Mouse (Mus musculus) embryonic stem cell, embryonic (primary cell): Measurements from ENCODE around the gene Ap1g2.

Source experiments
- CTCF ChIA-PET, 4 experiments: fragments of 300-600 bp in 2 of 4; fragments of 350-600 bp in 2 of 4; sonication (Branson Sonifier 250); formaldehyde crosslinking; loops; one replicate each; lab custom pipeline; 2022; ENCODE audit warnings: inconsistent platforms in 2 of 4; lab: Charles Lee
- POLR2A ChIA-PET, 4 experiments: fragments of 300-600 bp in 2 of 4; fragments of 350-600 bp in 2 of 4; sonication (Branson Sonifier 250); formaldehyde crosslinking; loops; one replicate each; lab custom pipeline; 2022; ENCODE audit warnings: antibody characterized with exemption in 4 of 4, inconsistent platforms in 1 of 4; lab: Charles Lee

Ap1g2 gene

GRCm38 (mm10) chr14:55105836-55106809, at the start of gene Ap1g2:
Gene Ap1g2, minus strand, starts transcription at chr14:55106593.
- CTCF ChIA-PET = interaction anchor here (0.6 to 2.1 kb wide), 20 partner anchors 8 to 779 kb away, joined by 3 to 8 read pairs (median 4); partner anchors contain the start of genes Jph4 (in 2 of the 4), Ngdn (in 2 of the 4), Dhrs4 (in 1 of the 4) and Khnyn (in 1 of the 4)
- POLR2A ChIA-PET = interaction anchor here in 3 of 4 experiments (0.7 to 1.9 kb wide), 21 partner anchors 9 to 454 kb away, joined by 3 to 11 read pairs (median 4); partner anchors contain the start of genes Ngdn (in 3 of the 3), Thtpa (in 3 of the 3), A730061H03Rik (in 2 of the 3) and Zfhx2 (in 1 of the 3)

GRCm38 (mm10) chr14:55152951-55153481, 46.6 kb upstream of the Ap1g2 start:
- CTCF ChIA-PET = interaction anchor here in 1 of 4 experiments (1.1 to 1.2 kb wide), 2 partner anchors 24 to 61 kb away, joined by 3 to 4 read pairs; no protein-coding TSS in a partner anchor
- POLR2A ChIA-PET = interaction anchor here in 1 of 4 experiments (1.1 kb wide), 1 partner anchor 344 kb away, joined by 4 read pairs; no protein-coding TSS in a partner anchor

GRCm38 (mm10) chr14:55152174-55152573, 45.8 kb upstream of the Ap1g2 start:
- POLR2A ChIA-PET = no interaction called here
- CTCF ChIA-PET = no interaction called here

- ChIA-PET POLR2A (no interaction called here), CTCF (no interaction called here)
Observed at GRCm38 (mm10) chr14:55150985-55151384, 44.6 kb upstream of the Ap1g2 start.

GRCm38 (mm10) chr14:55149041-55149440, 42.6 kb upstream of the Ap1g2 start:
- ChIA-PET CTCF (interaction anchor here (0.6 to 4.8 kb wide), 25 partner anchors 12 to 947 kb away, joined by 3 to 33 read pairs (median 5); partner anchors contain the start of genes Dhrs4 (in 2 of the 4), Ap1g2 (in 1 of the 4), Carmil3 (in 1 of the 4) and Jph4 (in 1 of the 4)), POLR2A (interaction anchor here in 3 of 4 experiments (1.0 to 1.7 kb wide), 4 partner anchors 12 to 391 kb away, joined by 3 to 6 read pairs (median 4); partner anchors contain the start of gene Pck2 (in 1 of the 3))

GRCm38 (mm10) chr14:55148363-55148915, 42.0 kb upstream of the Ap1g2 start:
- POLR2A ChIA-PET = interaction anchor here in 3 of 4 experiments (0.8 to 1.7 kb wide), 9 partner anchors 11 to 392 kb away, joined by 3 to 6 read pairs (median 4); partner anchors contain the start of gene Pck2 (in 1 of the 3)
- CTCF ChIA-PET = interaction anchor here (0.5 to 4.8 kb wide), 60 partner anchors 8 to 1130 kb away, joined by 3 to 33 read pairs (median 4); partner anchors contain the start of genes Dhrs4 (in 2 of the 4), Ap1g2 (in 1 of the 4), Carmil3 (in 1 of the 4) and Jph4 (in 1 of the 4)

GRCm38 (mm10) chr14:55146829-55147401, 40.5 kb upstream of the Ap1g2 start:
- ChIA-PET POLR2A (interaction anchor here in 2 of 4 experiments (1.0 to 1.3 kb wide), 2 partner anchors 14 to 20 kb away, joined by 3 read pairs; no protein-coding TSS in a partner anchor), CTCF (interaction anchor here (0.7 to 4.8 kb wide), 11 partner anchors 14 to 494 kb away, joined by 3 to 33 read pairs (median 5); no protein-coding TSS in a partner anchor)

GRCm38 (mm10) chr14:55146324-55146723, 39.9 kb upstream of the Ap1g2 start:
- CTCF ChIA-PET = interaction anchor here (0.6 to 4.8 kb wide), 7 partner anchors 16 to 494 kb away, joined by 3 to 33 read pairs (median 5); no protein-coding TSS in a partner anchor

GRCm38 (mm10) chr14:55139313-55139712, 32.9 kb upstream of the Ap1g2 start:
- CTCF ChIA-PET = interaction anchor here in 2 of 4 experiments (1.0 to 1.6 kb wide), 2 partner anchors 9 to 18 kb away, joined by 3 read pairs; no protein-coding TSS in a partner anchor
- POLR2A ChIA-PET = no interaction called here

More at GRCm38 (mm10) chr14:55146324-55146723, 39.9 kb upstream of the Ap1g2 start:
- POLR2A ChIA-PET = interaction anchor here in 2 of 4 experiments (1.0 to 1.3 kb wide), 2 partner anchors 15 to 20 kb away, joined by 3 read pairs; no protein-coding TSS in a partner anchor

- POLR2A ChIA-PET = no interaction called here
- CTCF ChIA-PET = interaction anchor here in 3 of 4 experiments (0.9 to 1.4 kb wide), 3 partner anchors 13 kb away, joined by 3 read pairs; no protein-coding TSS in a partner anchor
Observed at GRCm38 (mm10) chr14:55135676-55136075, 29.3 kb upstream of the Ap1g2 start.

- ChIA-PET POLR2A (interaction anchor here in 3 of 4 experiments (0.5 to 1.2 kb wide), 3 partner anchors 10 to 321 kb away, joined by 3 to 5 read pairs (median 3); partner anchors contain the start of gene Jph4 (in 1 of the 3)), CTCF (interaction anchor here in 2 of 4 experiments (0.6 kb wide), 3 partner anchors 100 to 596 kb away, joined by 3 to 5 read pairs (median 4); no protein-coding TSS in a partner anchor)
Observed at GRCm38 (mm10) chr14:55126521-55126920, 20.1 kb upstream of the Ap1g2 start.

GRCm38 (mm10) chr14:55125711-55126110, 19.3 kb upstream of the Ap1g2 start:
- CTCF ChIA-PET = interaction anchor here in 1 of 4 experiments (1.8 kb wide), 1 partner anchor 353 kb away, joined by 5 read pairs; the partner anchor contains the start of gene Dhrs4
- POLR2A ChIA-PET = interaction anchor here in 2 of 4 experiments (1.1 to 1.2 kb wide), 2 partner anchors 9 to 21 kb away, joined by 3 to 5 read pairs; partner anchors contain the start of gene Jph4 (in 1 of the 2)

GRCm38 (mm10) chr14:55122359-55122758, 16.0 kb upstream of the Ap1g2 start:
- CTCF ChIA-PET = interaction anchor here (0.5 to 2.7 kb wide), 76 partner anchors 8 to 698 kb away, joined by 3 to 29 read pairs (median 5); partner anchors contain the start of genes Ap1g2 (in 1 of the 4), Carmil3 (in 1 of the 4), Dhrs4 (in 1 of the 4) and Ngdn (in 1 of the 4)
- POLR2A ChIA-PET = interaction anchor here in 3 of 4 experiments (0.6 to 1.7 kb wide), 8 partner anchors 38 to 448 kb away, joined by 3 to 4 read pairs (median 4); partner anchors contain the start of gene Pck2 (in 1 of the 3)

- ChIA-PET POLR2A (interaction anchor here in 3 of 4 experiments (0.6 to 1.7 kb wide), 7 partner anchors 42 to 448 kb away, joined by 3 to 4 read pairs (median 3); partner anchors contain the start of gene Pck2 (in 1 of the 3)), CTCF (interaction anchor here (0.5 to 2.7 kb wide), 102 partner anchors 9 to 698 kb away, joined by 3 to 29 read pairs (median 5); partner anchors contain the start of genes A730061H03Rik (in 1 of the 4), Ap1g2 (in 1 of the 4), Carmil3 (in 1 of the 4) and Dcaf11 (in 1 of the 4))
Observed at GRCm38 (mm10) chr14:55121947-55122346, 15.6 kb upstream of the Ap1g2 start.

- CTCF ChIA-PET = interaction anchor here (0.5 to 2.7 kb wide), 16 partner anchors 20 to 434 kb away, joined by 3 to 10 read pairs (median 4); partner anchors contain the start of gene Dhrs4 (in 2 of the 4)
Observed at GRCm38 (mm10) chr14:55119421-55120134, 13.2 kb upstream of the Ap1g2 start.

More at GRCm38 (mm10) chr14:55119421-55120134, 13.2 kb upstream of the Ap1g2 start:
- POLR2A ChIA-PET = interaction anchor here in 1 of 4 experiments (0.9 kb wide), 1 partner anchor 35 kb away, joined by 3 read pairs; no protein-coding TSS in a partner anchor
